Mouse (Mus musculus) MEL (cell line): ENCODE measurements around the gene Sh2d6. TPM values are rescaled to one million over a fixed set of nuclear protein-coding genes. Genes with fewer than 3 reads are reported as not detected.

ENCODE experiments used
- DNase-seq: peaks from one replicate; pipeline ENCODE4 v3.0.0; 2011; ENCODE audit warnings: low read depth, low spot score
- H3K27ac ChIP-seq: 2 replicates; pipeline ENCODE4 v1.5.1; 2012; ENCODE audit warnings: low read depth, mild to moderate bottlenecking, control low read depth, low read length, moderate library complexity; ENCODE audit not compliant: control insufficient read depth
- H3K27me3 ChIP-seq, 2 experiments: fragments of 150-350 bp in 1 of 2; sonication (generic) in 1 of 2; 2 replicates each; pipeline ENCODE4 v1.6.1; 2012; ENCODE audit warnings: low read length in 2 of 2, mild to moderate bottlenecking in 2 of 2, improper control_type of control experiment in 1 of 2, moderate library complexity in 1 of 2; ENCODE audit not compliant: insufficient read depth in 2 of 2, control insufficient read depth in 1 of 2
- H3K36me3 ChIP-seq, 2 experiments: 2 replicates each; pipeline ENCODE4 v1.6.1; 2012 to 2014; ENCODE audit warnings: low read length in 2 of 2, improper control_type of control experiment in 1 of 2, inconsistent platforms in 1 of 2, mild to moderate bottlenecking in 1 of 2; ENCODE audit not compliant: insufficient read depth in 2 of 2, control insufficient read depth in 1 of 2
- H3K4me1 ChIP-seq, 2 experiments: fragments of 150-350 bp in 1 of 2; sonication (generic) in 1 of 2; 2 replicates each; pipeline ENCODE4 v1.6.1; 2012; ENCODE audit warnings: low read length in 2 of 2, improper control_type of control experiment in 1 of 2, mild to moderate bottlenecking in 1 of 2; ENCODE audit not compliant: insufficient read depth in 2 of 2, control insufficient read depth in 1 of 2
- H3K4me3 ChIP-seq, 2 experiments: fragments of 150-350 bp in 1 of 2; sonication (generic) in 1 of 2; 2 replicates each; pipeline ENCODE4 v1.5.1; 2012; ENCODE audit warnings: low read depth in 2 of 2, low read length in 2 of 2, mild to moderate bottlenecking in 2 of 2, moderate library complexity in 2 of 2, control low read depth in 1 of 2, improper control_type of control experiment in 1 of 2; ENCODE audit not compliant: control insufficient read depth in 1 of 2, insufficient read depth in 1 of 2
- H3K79me2 ChIP-seq: 2 replicates; pipeline ENCODE4 v1.6.1; 2012; ENCODE audit warnings: mild to moderate bottlenecking, low read length, moderate library complexity; ENCODE audit not compliant: control insufficient read depth, poor library complexity, insufficient read depth
- H3K9ac ChIP-seq: 2 replicates; pipeline ENCODE4 v1.6.1; 2012; ENCODE audit warnings: low read depth, mild to moderate bottlenecking, control low read depth, low read length, moderate library complexity; ENCODE audit not compliant: control insufficient read depth, poor library complexity, severe bottlenecking
- H3K9me3 ChIP-seq: fragments of 150-350 bp; sonication (generic); replicated peaks from 2 replicates; pipeline ENCODE4 v1.6.1; 2012; ENCODE audit warnings: mild to moderate bottlenecking, low read length, improper control_type of control experiment, moderate library complexity; ENCODE audit not compliant: insufficient read depth
- BHLHE40 ChIP-seq: IDR thresholded peaks from 2 replicates; pipeline ENCODE4 v1.6.1; 2012; ENCODE audit warnings: low read depth, mild to moderate bottlenecking, inconsistent platforms, low read length, improper control_type of control experiment, borderline replicate concordance
- CTCF ChIP-seq, 3 experiments: IDR thresholded peaks in 2 of 3; conservative IDR thresholded peaks in 1 of 3; 2 replicates each; pipeline ENCODE4 v1.5.1; 2011 to 2012; ENCODE audit warnings: low read length in 3 of 3, low read depth in 2 of 3, mild to moderate bottlenecking in 2 of 3, improper control_type of control experiment in 1 of 3, inconsistent platforms in 1 of 3, mixed read lengths in 1 of 3, moderate library complexity in 1 of 3; ENCODE audit not compliant: control insufficient read depth in 1 of 3, insufficient read depth in 1 of 3, poor library complexity in 1 of 3, severe bottlenecking in 1 of 3
- ELF1 ChIP-seq: IDR thresholded peaks from 2 replicates; pipeline ENCODE4 v1.6.1; 2014; ENCODE audit warnings: low read depth, mild to moderate bottlenecking, inconsistent platforms, low read length, improper control_type of control experiment, moderate library complexity
- GABPA ChIP-seq: IDR thresholded peaks from 2 replicates; pipeline ENCODE4 v1.6.1; 2012; ENCODE audit warnings: low read depth, mild to moderate bottlenecking, inconsistent platforms, low read length, improper control_type of control experiment, moderate library complexity
- MAX ChIP-seq: IDR thresholded peaks from 2 replicates; pipeline ENCODE4 v1.6.1; 2011; ENCODE audit warnings: low read length, improper control_type of control experiment
- MXI1 ChIP-seq: IDR thresholded peaks from 2 replicates; pipeline ENCODE4 v1.6.1; 2011; ENCODE audit warnings: mild to moderate bottlenecking, low read depth, low read length, improper control_type of control experiment
- NELFE ChIP-seq: IDR thresholded peaks from 2 replicates; pipeline ENCODE4 v1.6.1; 2011; ENCODE audit warnings: low read depth, low read length, improper control_type of control experiment
- POLR2AphosphoS2 ChIP-seq: IDR thresholded peaks from 2 replicates; pipeline ENCODE4 v1.6.1; 2011; ENCODE audit warnings: low read length, improper control_type of control experiment
- RAD21 ChIP-seq: IDR thresholded peaks from 2 replicates; pipeline ENCODE4 v1.6.1; 2011; ENCODE audit warnings: mild to moderate bottlenecking, low read depth, low read length, improper control_type of control experiment
- RCOR1 ChIP-seq: IDR thresholded peaks from 2 replicates; pipeline ENCODE4 v1.6.1; 2012; ENCODE audit warnings: low read depth, mild to moderate bottlenecking, inconsistent platforms, low read length, improper control_type of control experiment
- SIN3A ChIP-seq: IDR thresholded peaks from 2 replicates; pipeline ENCODE4 v1.6.1; 2012; ENCODE audit warnings: low read length, improper control_type of control experiment, inconsistent platforms
- SMC3 ChIP-seq: IDR thresholded peaks from 2 replicates; pipeline ENCODE4 v1.6.1; 2011; ENCODE audit warnings: low read depth, low read length, improper control_type of control experiment
- TBP ChIP-seq: IDR thresholded peaks from 2 replicates; pipeline ENCODE4 v1.8.0; 2011; ENCODE audit warnings: low read depth, low read length, improper control_type of control experiment
- TCF12 ChIP-seq: IDR thresholded peaks from 2 replicates; pipeline ENCODE4 v1.6.1; 2014; ENCODE audit warnings: low read depth, mild to moderate bottlenecking, inconsistent platforms, low read length, improper control_type of control experiment, moderate library complexity
- UBTF ChIP-seq: IDR thresholded peaks from 2 replicates; pipeline ENCODE4 v1.6.1; 2012; ENCODE audit warnings: low read depth, mild to moderate bottlenecking, inconsistent platforms, low read length, improper control_type of control experiment, moderate library complexity, borderline replicate concordance; ENCODE audit not compliant: insufficient read depth
- ZMIZ1 ChIP-seq: IDR thresholded peaks from 2 replicates; pipeline ENCODE4 v1.6.1; 2012; ENCODE audit warnings: low read depth, mild to moderate bottlenecking, inconsistent platforms, low read length, improper control_type of control experiment, moderate library complexity
- ZNF384 ChIP-seq: IDR thresholded peaks from 2 replicates; pipeline ENCODE4 v1.6.1; 2012; ENCODE audit warnings: low read depth, mild to moderate bottlenecking, inconsistent platforms, low read length, improper control_type of control experiment
- polyA plus RNA-seq, 2 experiments: library from polyadenylated mRNA; stranded (reverse) in 1 of 2; unstranded in 1 of 2; fragments of >175 nt in 1 of 2; fragments of >200 nt in 1 of 2; gene quantifications; 2 replicates each; pipeline versions ENCODE4 v1.2.1 to v1.2.4; 2012; ENCODE audit warnings: low replicate concordance in 2 of 2, low read depth in 1 of 2; ENCODE audit not compliant: insufficient read length in 2 of 2, insufficient read depth in 1 of 2, missing spikeins in 1 of 2
- total RNA-seq: library from RNA; depleted of rRNA; stranded (reverse); fragments of 300-350 nt; gene quantifications from 2 replicates; pipeline ENCODE4 v1.2.3, GENCODE M21; 2012

The Sh2d6 gene
- total and polyA plus RNA-seq, 3 experiments: 0.17 TPM; not detected in 2

DNA sequence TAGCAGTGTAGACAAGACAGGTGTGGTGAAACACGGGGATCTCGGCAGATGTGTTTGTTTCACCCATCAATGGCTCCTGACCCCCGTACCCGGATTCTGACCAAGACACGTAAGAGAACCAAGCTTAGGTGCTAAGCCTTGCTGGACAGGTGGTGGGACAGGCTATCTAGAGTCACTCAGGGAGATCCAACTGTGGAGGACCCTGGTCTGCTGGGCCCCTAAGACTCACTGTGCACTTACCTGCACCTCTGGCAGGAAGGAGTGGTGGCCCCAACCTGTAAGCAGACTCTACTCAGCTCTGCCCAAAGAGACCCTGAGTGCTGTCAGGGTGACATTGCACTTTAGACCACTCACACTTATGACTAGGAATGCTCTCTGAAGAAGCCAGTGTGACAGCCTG, 603 bp downstream of the Sh2d6 start:
- no peak for DNase-seq

GRCm38 (mm10) chr6:72519892-72520663, 1.4 kb downstream of the Sh2d6 start:
- Histone ChIP-seq H3K4me3 (no peak overlapping the region), H3K79me2 (no peaks in the 10 kb centered on the region), H3K9me3 (no peaks in the 10 kb centered on the region), H3K36me3 (peaks cover 0 to 2% of the 10 kb centered on the region in 2 experiments; a peak in 1 of 4 replicates), H3K9ac (no peak overlapping the region), H3K4me1 (peaks cover 7% of the 10 kb centered on the region in 2 experiments; a peak in 3 of 4 replicates), H3K27me3 (no peaks in the 10 kb centered on the region), H3K27ac (no peak overlapping the region)
- no peak for DNase-seq
- TF ChIP-seq ZMIZ1 (no peak), MXI1 (no peak), TBP (no peak), POLR2AphosphoS2 (no peak), BHLHE40 (no peak), NELFE (no peak), ZNF384 (no peak), ELF1 (no peak), CTCF (IDR thresholded peaks at IDR 0.05 in 2 of 3, conservative IDR thresholded peaks at IDR 0.05 in 1 of 3; ENCODE audit: control insufficient read depth in 1 of 3, insufficient read depth in 1 of 3, low read depth in 2 of 3, low read length in 3 of 3, poor library complexity in 1 of 3, severe bottlenecking in 1 of 3) (no peak), GABPA (no peak), TCF12 (no peak), RCOR1 (no peak), RAD21 (no peak), SMC3 (no peak), MAX (no peak)

More for the DNA sequence above, 603 bp downstream of the Sh2d6 start:
- H3K27me3 ChIP-seq: no peaks in the 10 kb centered on the region
- no peak overlapping the region for H3K9ac ChIP-seq
- H3K4me3 ChIP-seq: no peak overlapping the region
- H3K79me2 ChIP-seq: no peaks in the 10 kb centered on the region
- no peak overlapping the region for H3K27ac ChIP-seq
- TF ChIP-seq ZMIZ1 (no peak), UBTF (no peak), SIN3A (no peak), NELFE (no peak), ZNF384 (no peak)
- H3K4me1 ChIP-seq: peaks cover 7% of the 10 kb centered on the region in 2 experiments; a peak in 3 of 4 replicates
- peaks cover 0 to 2% of the 10 kb centered on the region in 2 experiments; a peak in 1 of 4 replicates for H3K36me3 ChIP-seq
- no peaks in the 10 kb centered on the region for H3K9me3 ChIP-seq
